ENCODE assay signal across 35 mouse cellular contexts in the genomic region with DNA sequence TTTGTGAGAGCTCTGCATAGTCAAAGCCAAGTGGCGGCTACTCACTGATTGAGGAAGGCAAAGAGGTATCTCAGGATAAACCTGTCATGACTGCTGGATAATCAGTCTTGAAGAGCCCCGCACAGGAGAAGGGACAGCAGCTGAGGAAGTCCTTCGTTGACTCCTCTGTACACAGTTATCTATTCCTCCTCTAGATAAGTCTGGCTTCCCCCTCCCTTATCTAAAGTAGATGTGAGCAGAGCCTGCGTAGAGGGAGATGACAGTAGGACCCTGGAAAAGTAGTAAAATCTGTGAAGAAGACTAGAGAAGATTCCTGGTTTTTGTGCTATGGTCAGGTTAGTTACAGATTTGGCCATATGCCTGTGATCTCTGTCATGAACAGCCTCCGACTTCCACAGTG.
"Had no signal": no experiment of that assay in that cellular context is flagged by ENCODE, and none has a peak within 500 bp of the region (broad histone marks: within the 10 kb centered on the region; RNA-seq: fewer than 3 reads in every experiment).

No protein-coding gene starts in this region.

- H3K27me3 ChIP-seq: heart, embryonic 12.5 days; heart, embryonic 13.5 days; heart, embryonic 15.5 days; hindbrain, embryonic 12.5 days; hindbrain, embryonic 13.5 days; hindbrain, embryonic 15.5 days; intestine, embryonic 15.5 days; kidney, embryonic 15.5 days had no signal

- H3K4me1 ChIP-seq: heart, embryonic 15.5 days; hindbrain, embryonic 10.5 days; hindbrain, embryonic 12.5 days; hindbrain, embryonic 15.5 days; intestine, embryonic 15.5 days; kidney, embryonic 15.5 days had no signal

- DNase-seq: heart, postnatal 10 days; heart, postnatal 14 days; heart, postnatal 36 days; heart, postnatal 4 days; kidney, adult 11 months; kidney, adult 18-20 months; kidney, adult 2 months; kidney, adult 8-10 months; kidney, adult 9 months; kidney, postnatal 10 days; kidney, postnatal 14 days; kidney, postnatal 25 days; kidney, postnatal 36 days; kidney, postnatal 4 days; layer of hippocampus, adult 9-11 months; layer of hippocampus, postnatal 36 days had no signal

- ATAC-seq: hindbrain, embryonic 16.5 days; hindbrain, postnatal 0 days; inflammation-experienced regulatory T-cells, adult 6 months; intestine, embryonic 15.5 days; intestine, embryonic 16.5 days; intestine, postnatal 0 days had no signal

- H3K9me3 ChIP-seq: heart, embryonic 10.5 days; heart, embryonic 12.5 days; heart, embryonic 13.5 days; heart, embryonic 15.5 days; hindbrain, embryonic 10.5 days; hindbrain, embryonic 12.5 days; hindbrain, embryonic 13.5 days; hindbrain, embryonic 15.5 days; intestine, embryonic 15.5 days; kidney, embryonic 15.5 days had no signal

- H3K27ac ChIP-seq: heart, embryonic 10.5 days; heart, embryonic 13.5 days; heart, embryonic 15.5 days; hindbrain, embryonic 10.5 days; hindbrain, embryonic 12.5 days; hindbrain, embryonic 13.5 days; hindbrain, embryonic 14.5 days; hindbrain, embryonic 15.5 days; hindbrain, postnatal 0 days; intestine, embryonic 15.5 days; kidney, embryonic 15.5 days; kidney, postnatal 0 days; layer of hippocampus, adult 2 months; left cerebral cortex, adult 2 months had no signal

- H3K9ac ChIP-seq: heart, embryonic 12.5 days; heart, embryonic 13.5 days; heart, embryonic 15.5 days; hindbrain, embryonic 12.5 days; hindbrain, embryonic 13.5 days; hindbrain, embryonic 14.5 days; hindbrain, embryonic 15.5 days; intestine, embryonic 15.5 days; kidney, embryonic 15.5 days had no signal

- H3K4me3 ChIP-seq: heart, embryonic 10.5 days; heart, embryonic 12.5 days; heart, embryonic 13.5 days; heart, embryonic 15.5 days; hindbrain, embryonic 10.5 days; hindbrain, embryonic 12.5 days; hindbrain, embryonic 13.5 days; hindbrain, embryonic 15.5 days; intestine, embryonic 15.5 days; kidney, embryonic 15.5 days; layer of hippocampus, adult 2 months; left cerebral cortex, adult 2 months had no signal
